Mouse (Mus musculus): ENCODE results near the gene Ankrd39. TPM values are rescaled to one million over a fixed set of nuclear protein-coding genes. Genes with fewer than 3 reads are reported as not detected.
A peak's percentile ranks its signal among the peaks of the same experiment; 100 is the strongest.

Ankrd39 gene
- total RNA-seq, 2 experiments from 2014 or later, result 5.8 to 6.2 TPM

DNA sequence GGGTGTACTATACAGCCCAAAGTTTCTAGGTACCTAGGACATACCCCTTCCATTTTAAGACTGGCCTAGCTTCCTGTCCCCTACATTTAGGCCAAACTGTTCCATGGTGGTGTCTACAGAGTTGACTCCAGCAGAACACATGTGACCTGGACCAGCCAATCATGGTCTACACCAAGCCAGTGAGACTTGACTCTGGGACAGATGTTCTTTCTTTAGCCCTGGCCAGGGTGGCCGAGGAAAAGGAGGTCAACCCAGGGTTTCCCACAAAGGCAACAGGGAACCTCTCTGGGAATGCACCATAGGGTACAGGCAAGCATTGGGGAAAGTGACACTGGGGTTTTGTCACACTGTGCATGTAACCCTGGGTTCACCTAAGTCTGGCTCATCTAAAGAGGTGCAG is 25.5 kb upstream of the Ankrd39 start:
- DNase-seq, result peak; percentile 76 to 87

DNA sequence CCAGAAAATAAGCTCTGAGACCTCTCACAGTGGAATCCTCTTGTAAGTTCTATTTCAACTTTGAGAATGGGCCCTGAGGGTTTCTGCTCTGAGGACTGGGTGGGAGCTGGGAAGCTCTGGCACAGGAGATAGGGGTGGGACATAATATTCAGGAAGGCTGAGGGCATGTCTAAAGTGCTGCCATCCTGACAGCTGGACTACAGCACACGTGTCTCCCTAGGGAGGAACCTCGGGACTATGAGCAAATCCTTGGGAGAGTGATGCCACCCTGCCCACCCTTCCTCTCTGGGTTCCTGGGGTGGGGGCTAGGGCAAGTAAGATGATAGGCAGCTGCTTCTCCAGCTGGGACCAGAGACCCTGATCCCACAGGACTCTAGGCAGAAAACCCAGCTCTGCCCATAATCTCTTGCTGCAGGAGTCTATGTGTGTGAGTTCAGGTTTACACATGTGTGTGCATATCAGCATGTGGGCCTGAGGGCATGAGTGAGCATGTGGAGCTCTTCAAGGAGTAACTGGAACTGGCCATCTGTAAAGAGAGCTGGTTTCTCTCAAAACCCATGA is 25.0 kb upstream of the Ankrd39 start:
- DNase-seq, result no peak

DNA sequence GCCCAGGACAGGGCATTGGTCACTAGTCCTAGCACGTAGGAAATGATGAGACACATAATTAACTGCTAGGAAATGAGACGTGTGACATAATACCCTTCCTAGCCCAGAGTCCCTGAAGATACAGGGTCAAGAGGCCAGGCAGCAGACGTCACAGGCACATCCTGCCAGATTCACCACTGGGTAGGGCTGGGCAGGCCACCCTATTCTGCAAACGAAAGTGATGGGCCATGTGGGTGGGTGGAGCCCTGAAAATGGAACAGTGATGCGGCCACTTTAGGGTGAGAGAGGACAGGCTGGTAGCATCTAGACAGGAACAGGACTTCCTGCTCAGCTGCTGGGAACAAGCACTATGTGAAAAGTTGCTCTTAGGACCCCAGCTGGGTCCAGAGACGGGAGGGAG is 24.4 kb upstream of the Ankrd39 start:
- peak in 1 of 2 experiments; percentile 82 for DNase-seq

DNA sequence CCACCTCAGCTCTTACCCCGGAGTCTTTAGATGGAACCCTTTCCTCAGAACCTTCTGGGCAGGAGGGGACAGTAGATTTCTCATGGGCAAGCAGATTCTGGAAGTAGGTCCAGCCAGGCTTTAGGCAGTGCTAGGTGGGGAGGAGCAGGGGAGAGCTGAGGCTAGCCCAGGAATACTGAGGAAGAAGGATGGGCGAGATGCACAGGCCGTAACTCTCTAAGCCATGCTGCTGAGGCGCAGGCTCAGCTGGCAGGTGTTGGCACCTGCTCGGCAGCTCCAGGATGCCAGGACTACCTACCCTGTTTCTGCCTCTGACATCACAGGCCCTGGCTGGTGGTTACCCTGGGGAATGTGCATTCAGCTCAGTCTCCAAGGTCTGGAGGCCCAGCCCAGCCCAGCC is 23.1 kb upstream of the Ankrd39 start:
- DNase-seq, result no peak

DNA sequence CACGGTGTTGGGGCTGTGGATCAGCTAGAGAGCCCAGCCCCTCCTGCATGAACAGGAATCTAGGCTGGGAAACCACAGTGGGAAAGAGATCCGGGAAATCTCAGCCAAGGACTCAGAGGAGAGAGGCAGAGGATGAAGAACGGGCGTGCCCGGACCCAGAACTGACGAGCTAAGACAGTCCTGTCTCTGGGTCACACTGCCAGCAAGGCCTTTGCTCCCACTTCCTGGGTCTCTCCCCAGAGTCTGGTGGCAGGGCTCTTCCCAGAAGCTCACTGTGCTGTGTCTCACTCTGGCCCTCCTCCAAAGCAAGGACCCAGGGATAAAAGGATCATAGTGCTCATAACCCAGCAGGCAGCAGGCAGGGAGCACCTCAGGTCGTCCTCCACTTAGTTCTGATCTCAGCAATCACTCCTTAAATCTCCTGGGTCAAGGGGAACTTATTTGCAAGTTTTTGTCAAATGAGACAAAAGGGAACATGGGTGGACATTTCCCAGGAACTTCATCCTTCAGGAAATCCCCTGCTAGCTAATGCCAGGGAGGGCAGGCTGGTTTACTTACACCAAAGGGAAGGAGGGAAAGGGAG is 22.5 kb upstream of the Ankrd39 start:
- DNase-seq, result peak in 1 of 2 experiments; percentile 50

DNA sequence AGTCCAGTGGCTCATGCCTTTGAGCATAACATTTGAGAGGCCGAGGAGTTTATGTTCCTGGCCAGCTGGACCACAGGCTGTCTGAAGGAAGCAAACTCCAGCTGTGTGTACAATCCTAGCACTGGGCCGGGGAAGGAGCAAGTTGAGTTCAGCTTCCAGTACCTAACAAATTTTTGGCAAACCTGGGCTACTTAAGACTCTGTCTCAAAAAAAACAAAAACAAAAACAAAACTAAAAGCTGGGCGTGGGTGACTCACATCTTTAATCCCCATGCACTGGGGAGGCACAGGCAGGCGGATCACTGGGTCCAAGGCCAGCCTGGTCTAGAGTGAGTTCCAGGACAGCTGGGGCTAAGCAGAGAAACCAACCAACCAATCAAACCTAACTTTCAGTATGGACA is 21.5 kb upstream of the Ankrd39 start:
- peak in 1 of 2 experiments; percentile 73 for DNase-seq

DNA sequence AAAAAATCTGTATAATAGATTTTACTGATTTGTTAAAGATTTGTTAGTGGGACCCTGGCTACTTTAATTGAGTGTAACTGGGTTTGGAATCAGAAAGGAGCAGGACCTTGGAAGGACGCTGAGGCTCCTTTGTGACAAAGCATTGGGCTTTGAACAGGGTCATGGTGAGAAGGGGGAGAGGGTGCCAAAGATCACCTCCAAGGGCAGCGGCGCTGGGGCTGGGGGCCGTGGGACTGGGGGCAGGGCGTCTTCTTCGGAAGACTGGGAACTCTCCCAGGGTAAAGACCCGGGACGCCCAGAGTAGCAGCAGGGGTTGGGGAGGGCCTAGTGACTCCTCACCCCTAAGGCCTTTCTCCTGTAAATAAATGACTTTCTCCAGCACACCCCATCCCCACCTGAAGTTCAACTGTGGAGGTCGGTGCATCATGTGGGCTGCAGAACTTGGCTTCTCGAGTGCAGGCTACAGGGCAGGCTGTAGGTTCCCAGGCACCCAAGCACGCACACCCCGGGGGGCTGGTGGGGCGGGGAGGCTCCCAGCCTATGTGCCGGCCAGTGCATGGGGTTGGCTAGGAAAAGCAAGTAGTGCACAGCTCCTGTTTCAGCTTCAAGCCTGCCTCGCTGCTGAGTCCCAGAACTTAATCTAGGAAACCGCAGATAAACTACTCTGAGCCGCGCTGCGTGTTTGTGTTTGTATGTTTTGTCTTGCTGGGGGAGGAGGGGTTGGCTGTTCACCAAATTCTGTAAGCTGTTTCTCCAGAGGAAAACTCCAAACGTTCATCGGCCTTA is 20.8 kb upstream of the Ankrd39 start:
- no peak for DNase-seq

DNA sequence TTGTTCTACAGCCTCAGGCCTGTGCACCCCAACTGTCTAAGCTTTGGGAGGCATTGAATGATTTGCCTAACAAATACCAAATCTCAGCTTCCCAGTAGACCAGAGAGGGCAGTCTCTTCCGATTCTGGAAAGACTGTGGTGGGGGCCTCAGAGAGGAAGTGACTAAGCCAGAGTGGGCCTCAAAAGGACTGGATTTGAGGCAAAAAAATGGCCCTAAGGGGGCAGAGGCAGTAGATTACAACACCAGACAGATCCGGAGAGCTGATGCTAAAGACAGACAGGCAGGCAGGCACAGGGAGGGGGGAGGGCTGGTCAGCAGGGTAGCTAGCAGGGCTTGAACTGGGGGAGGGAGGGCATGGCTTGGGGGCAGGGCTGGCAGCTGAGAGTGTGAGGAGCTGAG is 19.2 kb upstream of the Ankrd39 start:
- DNase-seq, result no peak

DNA sequence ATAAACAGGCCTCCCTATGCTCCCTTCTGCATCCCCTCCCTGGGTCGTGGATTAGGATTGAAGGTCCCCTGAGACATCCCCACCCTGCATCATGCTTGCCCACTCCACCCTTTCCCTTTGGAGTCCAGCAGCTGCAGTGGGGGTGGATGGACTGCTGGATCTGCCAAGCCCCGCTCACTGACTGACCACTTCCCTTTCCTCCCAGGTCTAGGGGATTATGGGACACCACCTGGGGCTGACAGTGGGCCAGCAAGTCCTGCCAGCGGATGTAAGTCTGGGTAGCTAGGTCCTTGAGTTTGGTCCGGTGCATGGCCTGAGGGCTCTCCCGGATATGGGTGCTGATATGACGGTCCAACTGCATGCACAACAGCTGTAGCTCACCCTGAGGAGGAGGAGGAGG is 16.9 kb upstream of the Ankrd39 start:
- peak; percentile 74 to 85 for DNase-seq

DNA sequence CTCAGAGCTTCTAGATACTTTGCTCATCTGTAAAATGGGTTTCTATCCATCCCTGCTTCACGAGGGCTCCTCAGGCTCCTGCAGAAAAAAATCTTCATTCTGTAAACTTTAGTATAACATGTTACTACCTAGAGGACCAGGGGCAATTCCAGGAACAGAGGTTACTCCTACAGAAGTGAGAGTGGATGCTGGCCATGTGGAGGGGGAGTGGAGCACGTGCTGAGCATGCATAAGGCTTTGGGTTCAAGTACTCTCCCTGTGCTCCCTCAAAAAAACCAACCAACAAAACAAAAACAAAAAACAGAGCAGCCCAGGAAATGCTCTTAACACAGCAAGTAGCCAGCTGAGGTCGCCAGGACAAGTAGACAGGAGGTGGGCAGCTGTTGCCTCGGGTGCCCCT is 16.4 kb upstream of the Ankrd39 start:
- no peak for DNase-seq

DNA sequence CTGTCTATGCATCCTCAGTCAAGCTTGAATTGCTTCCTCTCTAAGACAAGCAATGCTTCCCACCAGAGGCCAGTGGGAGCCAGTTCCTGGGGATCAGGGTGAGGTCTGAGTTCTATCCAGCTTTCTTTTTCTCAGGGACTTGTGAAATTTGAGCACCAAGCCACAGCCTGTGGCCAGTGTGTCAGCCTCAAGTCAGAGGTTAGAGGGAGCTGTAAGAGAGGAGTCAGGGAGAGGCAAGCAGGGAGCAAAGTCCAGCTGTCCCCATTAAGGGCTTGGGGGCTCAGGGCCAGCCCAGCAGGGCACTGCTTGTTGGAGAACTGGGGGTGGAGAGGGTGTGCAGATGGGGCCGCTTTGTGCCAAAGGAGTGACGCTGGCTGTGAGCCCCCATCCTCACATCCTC is 16.0 kb upstream of the Ankrd39 start:
- peak; percentile 54 to 70 for DNase-seq

DNA sequence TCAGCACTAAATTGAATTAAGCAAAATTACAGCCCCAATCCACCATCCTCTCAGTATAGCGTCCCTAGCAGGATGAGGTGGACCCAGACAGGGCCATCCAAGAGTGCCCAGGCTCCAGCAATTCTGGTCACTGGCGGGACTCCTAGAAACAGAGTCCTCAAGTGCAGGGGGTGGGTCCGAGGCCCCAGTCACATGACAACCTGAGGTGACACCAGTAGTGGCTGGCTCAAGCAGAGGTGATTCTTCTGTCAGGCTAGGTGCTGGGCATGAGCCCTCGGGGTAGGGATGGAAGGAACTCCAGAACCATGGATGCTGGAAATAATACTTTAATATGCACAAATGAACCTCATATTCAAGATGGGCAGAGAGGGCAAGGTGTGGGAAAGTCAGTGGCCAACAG is 15.1 kb upstream of the Ankrd39 start:
- DNase-seq, result no peak

DNA sequence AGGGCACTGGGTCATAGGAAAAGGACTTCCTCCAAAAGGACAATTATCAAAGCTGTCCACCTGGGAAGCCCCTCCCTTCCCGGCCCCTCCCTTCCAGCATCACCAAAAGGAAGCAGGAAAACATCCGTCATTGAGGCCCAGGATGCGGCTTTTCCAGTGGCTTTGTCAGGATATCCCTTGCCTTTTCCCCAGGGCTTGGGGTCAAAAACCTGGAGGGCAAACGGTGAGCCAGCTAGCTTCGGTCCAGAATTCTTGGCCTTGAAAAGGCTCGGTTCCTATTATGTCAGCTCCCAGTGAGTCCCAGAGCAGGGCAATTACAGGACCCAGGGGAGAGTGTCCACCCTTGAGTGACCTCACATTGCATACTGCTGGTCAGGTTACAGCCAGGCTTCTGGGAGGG is 13.7 kb upstream of the Ankrd39 start:
- peak; percentile 50 to 81 for DNase-seq

DNA sequence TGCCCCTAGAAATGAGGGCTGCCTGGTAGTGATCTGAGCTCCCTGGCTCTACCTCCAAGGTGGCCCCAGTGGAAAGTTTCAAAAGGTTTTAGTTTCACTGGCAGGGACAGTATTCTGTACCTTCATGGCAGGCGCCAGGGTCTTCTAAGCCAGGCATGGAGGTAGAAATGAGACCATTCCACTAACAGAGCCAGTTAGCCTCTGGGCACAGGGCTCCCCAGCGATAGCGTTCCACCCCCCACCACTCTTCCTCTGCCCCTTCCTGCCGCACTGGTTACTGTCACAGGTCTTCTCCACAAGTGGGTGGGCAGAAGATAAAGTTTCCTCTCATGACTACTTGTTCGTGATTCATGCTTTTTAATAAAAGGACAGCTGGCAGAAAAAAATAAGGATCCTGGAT is 12.6 kb upstream of the Ankrd39 start:
- no peak for DNase-seq

DNA sequence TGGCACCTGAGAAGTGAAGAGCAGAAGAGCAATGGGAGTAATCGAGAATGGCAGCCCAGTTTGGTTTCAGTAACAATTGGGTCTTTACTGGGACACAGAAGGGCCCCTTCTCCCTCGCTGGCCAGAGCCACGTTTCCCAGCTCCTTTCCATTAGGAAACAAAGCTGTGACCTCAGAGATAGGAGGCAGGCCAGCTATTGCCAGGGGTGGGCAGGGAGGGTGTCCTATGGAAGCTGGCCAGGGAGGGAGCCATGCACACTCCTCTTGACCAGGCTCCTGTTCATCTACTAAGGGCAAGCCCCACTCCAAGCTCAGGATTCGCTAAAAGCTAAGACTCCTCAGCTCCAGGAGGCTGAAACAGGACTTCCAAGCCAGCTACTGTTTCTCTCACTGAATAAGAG is 12.0 kb upstream of the Ankrd39 start:
- DNase-seq, result no peak

DNA sequence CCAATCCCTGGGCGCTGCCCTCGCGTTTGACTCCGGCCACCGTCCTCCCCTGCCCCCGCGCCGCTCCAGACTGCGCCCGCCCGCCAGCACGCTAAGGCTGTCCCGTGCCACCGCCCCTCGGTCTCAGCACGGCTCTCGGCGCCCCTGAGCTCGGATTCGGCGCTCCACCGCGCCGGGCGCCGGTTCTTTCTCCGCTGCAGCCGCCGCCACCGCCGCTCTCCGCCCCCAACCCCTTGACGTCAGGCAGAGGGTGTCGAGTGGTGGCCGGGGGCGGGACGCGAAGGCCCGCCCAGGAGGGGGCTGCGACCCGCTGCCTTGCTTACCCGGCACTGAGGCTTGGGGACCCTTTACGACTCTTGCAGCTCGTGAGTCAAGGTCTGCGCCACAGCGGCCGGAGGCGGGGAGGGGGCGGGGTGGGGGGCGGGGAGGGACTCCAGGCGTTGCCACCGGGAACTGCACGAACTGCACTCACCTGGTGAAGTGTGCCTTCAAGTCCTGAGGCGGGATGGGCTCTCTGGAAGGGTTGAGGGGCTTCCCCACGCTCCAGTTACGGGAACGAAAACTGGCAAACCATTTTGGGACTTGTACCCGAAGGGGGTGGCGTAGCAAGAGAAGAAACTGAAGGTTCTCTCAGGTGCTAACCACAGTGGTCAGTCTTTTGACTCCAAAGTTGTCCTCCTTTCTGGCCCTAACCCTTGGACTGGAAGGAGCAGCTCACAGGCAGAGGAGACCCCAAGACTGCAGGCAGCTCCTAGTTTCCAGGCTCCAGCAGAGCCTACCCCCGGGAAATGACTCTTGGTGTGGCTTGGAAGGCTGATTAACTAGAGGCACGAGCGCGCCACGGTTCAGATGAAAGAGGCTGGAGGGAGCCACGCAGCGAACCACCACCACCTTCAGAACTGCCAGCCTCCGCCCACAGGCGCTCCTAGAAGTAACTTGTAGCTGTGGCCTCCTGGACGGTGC is 11.1 kb upstream of the Ankrd39 start, which contains the start of gene Sema4c:
TSS of gene Sema4c (minus strand) at position 319 of the 963 bp plus-strand sequence.
- peak; percentile 84 for DNase-seq

DNA sequence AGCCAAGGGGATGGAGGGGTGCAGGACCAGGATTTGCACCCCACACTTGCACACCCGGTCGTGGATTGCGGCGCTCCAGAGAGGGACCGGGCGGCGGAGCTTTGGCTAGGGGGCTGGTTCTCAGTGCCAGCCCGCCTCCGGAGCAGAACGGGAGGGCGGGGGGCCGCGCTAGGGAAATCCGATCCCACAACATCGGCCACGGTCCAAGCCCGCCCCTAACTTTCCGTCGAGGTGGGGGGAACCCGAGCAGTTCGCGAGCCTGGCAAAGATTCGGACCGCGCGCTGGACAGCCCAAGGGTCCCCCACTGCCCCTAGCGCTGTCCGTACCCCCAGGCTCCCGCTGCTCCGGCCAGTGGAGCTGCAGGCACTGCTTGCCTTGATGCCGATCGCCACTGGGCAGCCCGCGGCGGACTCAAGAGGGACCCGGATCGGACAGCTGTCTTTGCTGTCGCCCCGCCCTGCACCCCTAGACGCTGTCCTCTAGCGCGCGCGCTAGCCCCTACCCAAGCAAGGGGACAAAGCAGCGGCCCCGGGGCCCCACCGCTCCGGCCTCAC is 10.3 kb upstream of the Ankrd39 start:
- DNase-seq, result peak; percentile 91 to 93

DNA sequence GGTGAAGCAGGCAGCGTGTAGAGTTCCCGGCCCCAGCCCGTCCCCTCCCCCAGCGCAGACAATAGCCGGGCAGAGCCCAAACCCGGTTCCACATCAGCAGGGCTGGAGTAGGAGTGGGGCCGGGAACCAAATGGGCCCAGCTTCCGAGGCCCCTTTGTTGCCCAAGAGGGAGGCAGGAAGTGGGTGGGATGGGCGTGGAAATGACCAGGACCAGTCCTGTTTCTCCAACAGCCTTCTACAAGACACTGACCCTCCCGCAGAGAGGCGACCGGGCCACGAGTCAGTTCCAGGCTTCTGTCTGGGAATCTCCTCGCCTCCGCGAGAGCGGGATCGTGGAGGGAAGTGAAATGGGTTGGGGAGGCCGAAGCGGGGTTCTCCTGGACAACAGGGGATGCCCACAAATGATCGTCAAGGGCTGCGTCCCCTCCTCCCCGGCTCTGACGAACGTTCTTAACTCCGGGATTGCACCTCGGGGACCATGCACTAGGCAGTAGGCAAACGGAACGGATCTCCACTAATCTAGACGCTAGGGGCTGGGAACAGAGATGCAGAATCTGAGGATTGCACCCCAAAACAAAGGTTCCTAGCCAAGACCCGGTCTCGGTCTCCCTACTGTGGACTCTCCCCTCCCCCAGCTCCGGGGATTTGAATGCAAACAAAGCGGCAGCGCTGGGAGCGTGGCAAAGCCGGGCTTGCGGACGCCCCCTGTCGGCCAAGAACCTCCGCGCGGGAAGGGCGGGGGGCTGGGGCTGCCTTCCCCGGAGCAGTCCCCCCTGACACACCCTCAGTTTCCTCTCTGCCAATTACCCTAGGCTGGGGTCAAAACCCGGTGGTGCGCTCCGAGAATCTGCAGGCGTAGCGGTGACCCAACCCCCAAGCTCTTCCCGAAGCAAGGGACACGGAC is 9.6 kb upstream of the Ankrd39 start:
- DNase-seq, result peak; percentile 95 to 96

DNA sequence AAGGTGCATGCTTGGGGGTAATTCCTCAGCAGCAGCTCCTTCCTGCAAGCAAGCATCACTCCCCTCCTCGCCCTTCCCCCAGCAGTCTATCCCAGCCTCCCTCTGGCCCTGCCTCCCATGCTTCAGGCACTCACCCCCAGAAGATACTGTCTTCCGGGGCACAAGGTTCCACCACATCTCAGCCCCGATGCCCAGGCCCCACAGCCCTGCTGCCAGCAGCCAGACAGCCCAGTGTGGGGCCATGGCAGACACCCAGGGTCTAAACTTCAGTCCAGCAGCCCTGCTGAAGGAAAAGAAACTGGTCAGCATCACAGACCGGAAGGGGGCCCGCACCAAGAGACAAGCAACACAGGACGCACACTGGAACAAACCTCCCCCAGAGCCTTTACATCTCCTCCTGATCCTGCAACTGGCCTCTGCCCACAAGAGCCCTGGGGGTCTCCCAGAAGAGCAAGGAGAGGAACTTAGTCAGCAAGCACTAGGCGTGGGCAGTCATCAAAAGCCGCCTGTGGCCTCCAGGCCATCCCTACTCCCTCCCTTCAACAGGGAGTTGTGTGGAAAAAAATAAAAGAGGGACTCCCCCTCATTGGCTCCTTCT is 8.7 kb upstream of the Ankrd39 start:
- DNase-seq, result no peak

DNA sequence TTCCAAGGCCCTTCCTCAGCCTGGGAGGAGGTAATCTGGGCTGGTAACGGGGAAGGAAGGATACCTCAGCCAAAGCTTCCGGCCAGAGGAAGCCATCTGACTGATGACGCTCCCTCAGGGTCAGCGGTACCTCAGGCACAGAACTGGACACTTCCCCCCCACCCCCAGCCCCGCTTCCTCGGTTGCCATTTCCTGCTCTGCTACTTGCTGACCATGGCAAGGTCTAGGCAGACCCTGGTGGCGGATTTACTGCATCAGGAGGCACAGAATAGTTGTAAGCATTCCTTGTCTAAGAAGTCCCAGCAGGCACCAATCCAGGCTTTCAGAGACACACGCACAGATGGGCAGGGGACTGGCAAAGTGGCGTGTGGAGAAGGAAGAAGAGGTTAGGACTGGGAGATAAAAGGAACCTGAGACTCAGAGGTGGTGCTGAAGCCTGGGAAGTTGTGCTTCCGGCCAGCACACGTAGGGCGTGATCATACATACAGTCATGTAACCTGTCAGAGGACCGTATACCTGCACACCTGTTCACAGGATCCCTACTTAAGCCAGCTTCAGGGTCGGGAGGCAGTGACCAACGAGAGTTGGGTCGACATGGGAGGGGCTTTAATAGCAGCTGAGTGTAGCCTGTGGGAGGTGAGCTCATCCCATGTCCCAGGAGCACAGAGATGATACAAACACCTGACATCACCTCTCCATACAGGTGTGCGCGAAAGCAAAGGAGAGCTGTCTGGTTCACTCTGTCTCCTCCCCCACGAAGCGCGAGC is 7.6 kb upstream of the Ankrd39 start:
- peak in 1 of 2 experiments; percentile 71 for DNase-seq
